Mouse (Mus musculus) limb, embryonic 14.5 days (tissue): ENCODE data around the gene Hist1h2ae. TPM values are rescaled to one million over a fixed set of nuclear protein-coding genes. Genes with fewer than 3 reads are reported as not detected.
"Not testable (repeated sequence)": the region's sequence is repeated elsewhere in the genome, so short reads cannot be mapped to it uniquely, and the experiment has no call there.

Experiments
- ATAC-seq: fragments of 200-750 bp; cut with Nextera tagmentation; 2 replicates; pipeline ENCODE4 v1.8.0; 2017; ENCODE audit warnings: low read depth, moderate number of reproducible peaks, moderate TSS enrichment; ENCODE audit not compliant: low FRiP score
- DNase-seq: peaks from one replicate; pipeline ENCODE4 v3.0.0-alpha.2; 2015; ENCODE audit warnings: low spot score
- H3K27ac ChIP-seq: fragments of 300-500 bp; sonication (generic); replicated peaks from 2 replicates; pipeline ENCODE4 v1.5.1; 2014; ENCODE audit warnings: low read depth, mild to moderate bottlenecking, low read length, moderate library complexity, mixed read lengths
- H3K27me3 ChIP-seq: fragments of 300-500 bp; sonication (generic); 2 replicates; pipeline ENCODE4 v1.6.1; 2014; ENCODE audit warnings: low read length, mixed read lengths; ENCODE audit not compliant: control insufficient read depth, insufficient read depth
- H3K36me3 ChIP-seq: fragments of 300-500 bp; sonication (generic); 2 replicates; pipeline ENCODE4 v1.6.1; 2014; ENCODE audit warnings: mild to moderate bottlenecking, low read length, moderate library complexity, mixed read lengths; ENCODE audit not compliant: control insufficient read depth, insufficient read depth
- H3K4me1 ChIP-seq: fragments of 300-500 bp; sonication (generic); 2 replicates; pipeline ENCODE4 v1.6.1; 2014; ENCODE audit warnings: antibody characterized with exemption, low read length, mixed read lengths; ENCODE audit not compliant: control insufficient read depth, insufficient read depth
- H3K4me2 ChIP-seq: fragments of 300-500 bp; sonication (generic); replicated peaks from 2 replicates; pipeline ENCODE4 v1.6.1; 2014; ENCODE audit warnings: low read depth, mild to moderate bottlenecking, low read length, moderate library complexity; ENCODE audit not compliant: severe bottlenecking
- H3K4me3 ChIP-seq: fragments of 300-500 bp; sonication (generic); replicated peaks from 2 replicates; pipeline ENCODE4 v1.5.1; 2014; ENCODE audit warnings: low read length
- H3K9ac ChIP-seq: fragments of 300-500 bp; sonication (generic); 2 replicates; pipeline ENCODE4 v1.6.1; 2014; ENCODE audit warnings: mild to moderate bottlenecking, low read depth, low read length, moderate library complexity; ENCODE audit not compliant: severe bottlenecking
- H3K9me3 ChIP-seq: fragments of 300-500 bp; sonication (generic); 2 replicates; pipeline ENCODE4 v1.6.1; 2016; ENCODE audit warnings: low read length; ENCODE audit not compliant: control insufficient read depth
- POLR2A ChIP-seq: fragments of 200-500 bp; IDR thresholded peaks from 2 replicates; pipeline ENCODE4 v1.8.0; 2012; ENCODE audit warnings: inconsistent platforms, mild to moderate bottlenecking, moderate library complexity, borderline replicate concordance; ENCODE audit not compliant: insufficient read depth, insufficient read length; ENCODE audit errors: extremely low read depth
- WGBS: fragments of 180-500 bp; shearing (Covaris S2); extraction: QIAGEN DNeasy Blood & Tissue Kit; methylation state at CpG from one replicate; pipeline ENCODE4 v1.1.7; 2014; 5-methylcytosine and 5-hydroxymethylcytosine counted together
- polyA plus RNA-seq, 2 experiments: library from polyadenylated mRNA; depleted of rRNA in 1 of 2; stranded (reverse) in 1 of 2; unstranded in 1 of 2; fragments of >200 nt; fragmentation: Nextera tagmentation in 1 of 2; extraction: Ambion mirVana in 1 of 2; gene quantifications; 2 replicates each; pipeline versions ENCODE4 v1.2.1 to v1.2.3; 2012 to 2014

Hist1h2ae gene
- polyA plus RNA-seq, 2 experiments: 19.8 to 103 TPM

- no peaks in the 10 kb centered on the region for H3K27me3 ChIP-seq
- ATAC-seq: 0 out of 2 replicates have a peak, but pooled peaks have one; percentile 5
- TF ChIP-seq POLR2A: 0 out of 2 replicates have a peak, but pooled peaks have one; percentile 29
- H3K4me1 ChIP-seq: peaks cover 23% of the 10 kb centered on the region
- 1% methylated on average over 15 of the region's 15 CpGs for WGBS
- no peak for DNase-seq
- H3K36me3 ChIP-seq: no peaks in the 10 kb centered on the region
- H3K9ac ChIP-seq: peak overlapping the region; percentile 76
- H3K4me3 ChIP-seq: peak overlapping the region; percentile 55
- H3K4me2 ChIP-seq: peak overlapping the region; percentile 49
- no peaks in the 10 kb centered on the region for H3K9me3 ChIP-seq
- peak overlapping the region; percentile 92 for H3K27ac ChIP-seq
Observed at GRCm38 (mm10) chr13:23534368-23535131, 36.5 kb downstream of the Hist1h2ae start.

- ATAC-seq (peak; percentile 31), DNase-seq (peak; percentile 93)
- WGBS: 3% methylated on average over 21 of the region's 53 CpGs
Observed at GRCm38 (mm10) chr13:23533560-23534367, 37.3 kb downstream of the Hist1h2ae start, which contains the start of gene Hist1h2af. Hist1h2af (plus strand) TSS chr13:23533906.

GRCm38 (mm10) chr13:23532262-23533075 lies 38.6 kb downstream of the Hist1h2ae start:
- H3K4me2 ChIP-seq: peak overlapping the region; percentile 49
- ATAC-seq: no peak
- peak overlapping the region; percentile 76 for H3K9ac ChIP-seq
- H3K27me3 ChIP-seq: no peaks in the 10 kb centered on the region
- H3K4me1 ChIP-seq: peaks cover 29% of the 10 kb centered on the region
- peak overlapping the region; percentile 99 for H3K27ac ChIP-seq
- no peak for DNase-seq
- TF ChIP-seq POLR2A: no peak
- no peaks in the 10 kb centered on the region for H3K36me3 ChIP-seq
- no peaks in the 10 kb centered on the region for H3K9me3 ChIP-seq
- peak overlapping the region; percentile 55 for H3K4me3 ChIP-seq
- WGBS: 18% methylated on average over 9 of the region's 9 CpGs

More at GRCm38 (mm10) chr13:23533560-23534367, 37.3 kb downstream of the Hist1h2ae start, which contains the start of gene Hist1h2af:
- Histone ChIP-seq H3K4me3 (peak within 1 kb of the TSS; percentile 55), H3K4me1 (peaks cover 28% of the 10 kb centered on the region), H3K9ac (peak within 1 kb of the TSS; percentile 76), H3K4me2 (peak within 1 kb of the TSS; percentile 49), H3K27ac (peak within 1 kb of the TSS; percentile 99)
- not testable (repeated sequence) for H3K9me3 ChIP-seq, H3K36me3 ChIP-seq, H3K27me3 ChIP-seq
- TF ChIP-seq POLR2A: 0 out of 2 replicates have a peak, but pooled peaks have one; percentile 13

GRCm38 (mm10) chr13:23530901-23531875 lies 39.8 kb downstream of the Hist1h2ae start, which contains the start of gene Hist1h4h:
Hist1h4h (plus strand) TSS chr13:23531050.
- under 1% methylated on average over 50 of the region's 70 CpGs for WGBS
- H3K4me3 ChIP-seq: peak within 1 kb of the TSS; percentile 55

More at GRCm38 (mm10) chr13:23530901-23531875, 39.8 kb downstream of the Hist1h2ae start, which contains the start of gene Hist1h4h:
- H3K4me2 ChIP-seq: peak within 1 kb of the TSS; percentile 49
- H3K4me1 ChIP-seq: peaks cover 24% of the 10 kb centered on the region
- H3K27me3 ChIP-seq: no peaks in the 10 kb centered on the region
- H3K36me3 ChIP-seq: no peaks in the 10 kb centered on the region
- H3K9ac ChIP-seq: peak within 1 kb of the TSS; percentile 76
- no peaks in the 10 kb centered on the region for H3K9me3 ChIP-seq
- TF ChIP-seq POLR2A: peak; percentile 98; the same call in 1 of the 2 replicates
- H3K27ac ChIP-seq: peak within 1 kb of the TSS; percentile 99
- peak; percentile 99 for DNase-seq
- peak; percentile 74 for ATAC-seq
